Mouse (Mus musculus) spleen, adult 18-20 months (tissue): Measurements from ENCODE around the gene Desi2.
A peak's percentile ranks its signal among the peaks of the same experiment; 100 is the strongest.
"Not testable (repeated sequence)": the region's sequence is repeated elsewhere in the genome, so short reads cannot be mapped to it uniquely, and the experiment has no call there.

ENCODE experiments used
- DNase-seq, 2 experiments: peaks; one replicate each; pipeline ENCODE4 v3.0.0; 2022; ENCODE audit warnings: mixed read lengths in 2 of 2

Desi2 gene

DNA sequence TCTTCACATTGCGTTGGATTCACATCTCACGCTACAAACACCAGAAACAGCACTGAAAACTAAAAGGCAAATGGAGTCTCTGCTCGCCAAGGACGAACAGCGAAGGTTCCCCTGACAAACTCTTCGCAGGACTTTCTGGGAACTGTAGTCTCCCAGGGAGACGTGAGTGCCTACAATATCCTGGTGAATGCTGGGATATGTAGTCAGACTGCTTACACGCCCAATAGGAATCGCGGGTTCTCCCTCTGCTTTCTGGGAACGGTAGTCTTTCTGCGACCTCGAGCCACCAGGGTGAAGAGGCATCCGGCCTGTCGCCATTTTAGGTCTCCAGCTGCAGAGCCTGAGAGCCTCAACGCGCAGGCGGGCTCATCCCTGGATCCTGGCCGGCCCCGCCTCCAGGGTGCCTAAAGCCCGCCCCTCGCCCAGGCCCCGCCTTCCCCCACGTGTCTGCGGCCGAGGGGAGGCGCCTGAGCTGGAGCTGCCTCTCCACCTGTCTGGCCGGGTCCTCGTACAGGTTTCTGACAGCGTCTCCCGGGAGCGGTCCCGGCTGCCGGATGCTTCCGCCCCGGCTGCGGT, at the start of gene Desi2:
Gene Desi2, plus strand, starts transcription at position 202 of the 576 bp plus-strand sequence.
- peak; percentile 90 to 95 for DNase-seq

DNA sequence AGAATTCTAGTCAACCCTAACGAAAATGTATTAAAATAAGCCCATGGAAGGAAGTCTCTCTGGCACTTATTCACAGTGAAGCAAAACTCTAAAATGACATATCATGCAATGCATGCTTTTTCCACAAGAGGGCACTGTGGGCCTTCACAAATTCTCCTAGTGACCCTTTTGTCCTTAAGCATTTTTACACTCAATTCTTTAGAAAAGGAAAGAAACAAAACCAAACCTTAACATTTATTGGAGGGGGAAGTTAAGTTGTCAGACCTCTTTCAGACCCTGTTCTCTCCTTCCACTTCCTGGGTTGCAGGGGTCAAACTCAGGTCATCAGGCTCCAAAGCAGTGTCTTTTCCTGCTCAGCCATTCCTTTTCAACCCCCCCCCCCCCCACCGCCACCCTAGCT, 40.7 kb upstream of the Desi2 start:
- not testable (repeated sequence) for DNase-seq

DNA sequence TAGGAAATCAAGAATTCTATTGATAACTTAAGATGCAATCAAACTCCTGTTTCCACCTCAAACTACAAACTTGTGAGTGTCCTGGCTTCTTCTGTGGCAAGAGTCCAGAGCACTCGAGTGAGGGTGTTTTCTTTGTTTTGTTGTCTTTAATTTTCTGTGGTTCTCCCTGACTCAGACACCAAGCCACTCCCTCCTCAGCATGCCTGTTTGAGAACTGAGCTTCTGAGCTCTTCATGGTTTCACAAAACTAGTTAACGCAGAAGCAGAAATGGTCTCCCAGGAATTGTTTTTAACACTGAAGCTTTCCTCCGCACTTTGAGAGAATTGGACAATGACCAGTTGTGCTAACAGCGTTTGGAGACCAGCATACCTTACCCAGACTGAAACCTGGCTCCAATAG, 40.3 kb upstream of the Desi2 start:
- DNase-seq, result not testable (repeated sequence)

DNA sequence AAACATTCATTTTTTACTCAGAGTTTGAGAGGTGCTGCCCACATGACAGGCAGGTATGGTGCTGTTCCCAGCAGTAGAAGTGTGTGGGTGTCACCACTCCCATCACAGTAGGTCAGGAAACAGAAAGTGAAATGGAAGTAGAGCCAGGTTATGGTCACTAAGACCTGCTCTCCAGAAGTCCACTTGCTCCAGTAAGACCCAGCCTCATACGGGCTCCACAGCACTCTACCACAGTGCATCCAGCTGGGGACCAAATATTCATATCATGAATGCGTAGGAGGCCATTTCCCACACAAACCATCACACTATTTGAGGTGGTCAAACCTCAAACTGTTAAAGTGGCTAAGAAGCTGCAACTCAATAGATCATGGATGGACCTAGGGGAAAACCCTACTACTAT, 5.0 kb upstream of the Desi2 start:
- DNase-seq, result no peak

DNA sequence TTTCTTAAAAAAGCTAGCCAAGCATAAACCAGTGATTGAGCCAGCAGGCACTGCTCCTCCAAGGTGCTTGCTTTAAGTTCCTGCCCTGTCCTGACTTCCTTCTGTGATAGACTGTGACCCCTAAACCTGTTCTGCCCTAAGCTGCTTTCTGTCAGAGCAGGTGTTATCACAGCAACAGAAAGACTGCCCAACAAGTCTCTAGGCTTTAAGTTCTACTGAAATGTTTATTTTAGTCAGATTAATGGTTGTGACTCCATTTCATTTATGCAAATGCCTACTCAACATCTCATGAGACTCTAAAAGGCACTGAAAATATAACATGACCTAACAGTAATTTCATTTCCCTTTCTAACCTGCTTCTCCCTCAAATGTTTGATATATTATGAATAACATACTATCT, 1.6 kb upstream of the Desi2 start:
- no peak for DNase-seq

DNA sequence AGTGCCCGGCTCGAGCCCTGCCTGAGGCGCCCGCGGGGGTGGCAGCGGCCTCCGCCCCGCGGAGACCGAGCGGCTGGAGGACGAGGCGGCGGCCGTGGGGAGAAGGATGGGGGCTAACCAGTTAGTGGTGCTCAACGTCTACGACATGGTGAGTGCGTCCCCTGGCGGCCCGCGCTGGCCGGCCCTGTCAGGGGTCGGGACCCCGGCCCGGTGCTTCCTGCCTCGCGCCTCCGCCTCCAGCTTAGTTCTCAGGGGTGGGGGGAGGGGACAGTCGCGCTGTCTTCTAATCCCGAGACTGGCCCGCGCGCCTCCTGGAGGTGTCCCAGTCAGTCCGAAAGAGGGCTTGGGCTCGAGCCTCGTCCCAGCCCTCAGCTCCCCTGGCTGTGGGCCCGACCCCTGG, 593 bp downstream of the Desi2 start:
- DNase-seq, result not testable (repeated sequence)

DNA sequence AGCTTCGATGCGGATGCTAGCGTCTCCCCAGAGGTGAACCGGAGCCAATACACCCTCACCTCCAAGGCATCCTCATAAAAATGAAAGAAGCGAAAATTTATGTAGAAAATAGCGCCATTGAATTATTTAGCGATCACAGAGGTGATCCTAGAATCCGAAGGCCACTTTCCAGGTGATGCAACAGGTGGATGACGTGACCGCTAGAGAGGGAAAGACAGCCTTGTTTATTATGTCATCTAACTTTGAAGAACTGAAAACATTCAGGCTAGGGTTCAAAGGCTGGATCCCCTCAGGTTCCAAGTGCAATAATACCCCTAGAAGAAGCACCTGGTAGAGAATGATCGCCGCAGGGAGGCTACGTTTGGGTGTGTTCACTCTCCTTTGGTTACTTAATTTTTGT, 1.2 kb downstream of the Desi2 start:
- DNase-seq, result no peak

DNA sequence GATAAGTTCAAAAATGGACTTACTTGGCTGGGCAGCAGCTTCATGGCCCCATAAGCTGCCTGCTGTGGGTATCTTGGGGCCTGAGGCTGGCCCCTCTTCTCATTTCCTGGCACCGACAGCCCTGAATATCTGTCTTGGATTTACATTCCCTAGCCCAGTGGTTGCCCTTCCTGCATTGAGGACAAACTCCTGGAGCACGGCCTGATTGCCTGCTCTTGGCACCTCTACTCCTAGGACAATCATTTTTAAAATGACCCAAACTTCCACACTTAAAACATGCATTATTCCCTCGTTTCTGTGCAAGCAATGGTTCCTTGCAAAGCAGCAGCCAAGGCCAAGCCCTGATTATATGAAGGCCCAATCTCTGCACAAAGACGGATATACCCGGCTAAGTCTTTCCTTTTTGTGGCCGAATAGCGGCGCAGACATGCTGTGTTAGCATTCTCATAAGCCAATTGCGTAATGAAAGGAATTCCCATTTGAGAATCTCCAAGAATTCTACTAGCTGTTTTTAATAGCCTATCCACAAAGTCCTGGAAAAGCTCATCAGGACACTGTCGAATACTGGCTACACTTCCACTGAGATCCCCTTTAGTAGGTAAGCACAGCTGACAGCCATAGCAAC, 18.6 kb downstream of the Desi2 start:
- no peak for DNase-seq

DNA sequence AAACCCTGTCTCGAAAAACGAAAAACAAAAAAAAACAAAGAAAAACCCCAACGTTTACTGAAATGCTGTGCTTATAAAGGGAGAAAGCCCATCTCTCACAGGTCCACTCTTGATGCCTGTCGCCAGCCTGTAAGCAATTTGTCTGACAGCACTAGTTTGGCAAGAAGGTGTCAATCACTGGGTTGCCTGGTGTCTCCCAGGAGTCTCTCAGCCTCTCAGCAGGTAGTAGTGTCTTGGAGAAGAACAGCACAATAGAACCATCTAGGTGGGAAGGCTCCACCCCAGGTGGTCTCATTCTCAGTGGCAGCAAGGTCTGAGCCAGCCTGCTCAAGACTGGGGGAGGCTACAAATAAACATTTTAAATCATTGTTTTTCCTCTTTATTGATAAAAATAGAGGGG, 20.6 kb downstream of the Desi2 start:
- not testable (repeated sequence) for DNase-seq

DNA sequence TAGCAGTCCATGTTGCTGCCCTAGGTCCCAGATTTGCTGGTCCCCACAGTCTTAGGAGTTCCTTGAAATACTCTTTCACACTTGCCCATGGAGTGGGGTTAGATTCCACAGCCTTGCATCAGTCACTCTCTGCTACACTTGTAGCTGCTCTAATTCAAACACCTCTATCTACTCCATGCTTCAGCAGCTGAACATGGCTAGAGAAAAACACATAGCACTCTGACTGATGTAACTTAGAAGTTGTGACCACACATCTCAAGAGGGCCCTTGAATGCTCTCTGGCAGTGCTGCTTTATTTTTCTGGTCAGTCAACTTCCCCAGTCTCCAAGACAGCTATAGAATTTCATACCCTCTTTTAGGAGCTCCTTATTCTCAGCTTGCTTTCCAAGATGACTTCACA, 22.7 kb downstream of the Desi2 start:
- no peak for DNase-seq

DNA sequence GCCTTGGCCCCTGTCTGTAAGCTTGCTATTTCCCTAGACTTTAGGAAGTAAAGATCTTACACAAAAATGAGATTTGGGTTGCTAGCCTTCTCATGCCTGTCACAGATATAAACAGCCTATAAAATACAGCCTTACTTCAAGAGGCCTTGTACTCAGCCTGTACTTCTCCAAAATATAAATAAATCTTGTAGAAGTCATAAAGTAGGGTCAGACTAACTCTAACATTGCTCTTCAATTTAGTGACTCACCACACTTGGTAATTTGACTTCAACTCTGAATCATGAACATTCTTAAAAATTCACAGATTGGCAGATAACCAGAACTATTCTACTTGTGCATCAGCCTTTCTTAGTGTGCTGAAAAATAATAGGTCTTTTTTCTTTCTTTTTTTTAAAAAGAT, 29.9 kb downstream of the Desi2 start:
- DNase-seq, result no peak

DNA sequence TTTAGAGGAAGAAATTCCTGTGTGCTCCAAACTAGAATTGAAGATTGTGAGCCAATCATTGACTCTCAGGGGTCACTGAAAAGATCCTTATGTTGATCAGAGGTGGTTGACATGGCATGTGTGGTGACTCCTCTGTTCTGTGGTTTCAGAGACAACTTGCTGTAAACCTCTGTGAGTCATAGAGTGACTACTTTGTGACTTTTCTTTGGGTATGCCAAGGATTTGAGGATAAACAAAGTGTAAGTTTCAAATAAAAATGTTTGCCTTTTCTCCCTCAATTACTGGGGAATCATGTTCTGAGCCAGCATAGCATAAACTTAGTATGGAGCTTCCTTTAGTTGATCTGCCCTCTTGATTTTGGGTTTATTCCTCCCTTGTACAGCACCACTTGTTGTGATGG, 31.1 kb downstream of the Desi2 start:
- no peak for DNase-seq

DNA sequence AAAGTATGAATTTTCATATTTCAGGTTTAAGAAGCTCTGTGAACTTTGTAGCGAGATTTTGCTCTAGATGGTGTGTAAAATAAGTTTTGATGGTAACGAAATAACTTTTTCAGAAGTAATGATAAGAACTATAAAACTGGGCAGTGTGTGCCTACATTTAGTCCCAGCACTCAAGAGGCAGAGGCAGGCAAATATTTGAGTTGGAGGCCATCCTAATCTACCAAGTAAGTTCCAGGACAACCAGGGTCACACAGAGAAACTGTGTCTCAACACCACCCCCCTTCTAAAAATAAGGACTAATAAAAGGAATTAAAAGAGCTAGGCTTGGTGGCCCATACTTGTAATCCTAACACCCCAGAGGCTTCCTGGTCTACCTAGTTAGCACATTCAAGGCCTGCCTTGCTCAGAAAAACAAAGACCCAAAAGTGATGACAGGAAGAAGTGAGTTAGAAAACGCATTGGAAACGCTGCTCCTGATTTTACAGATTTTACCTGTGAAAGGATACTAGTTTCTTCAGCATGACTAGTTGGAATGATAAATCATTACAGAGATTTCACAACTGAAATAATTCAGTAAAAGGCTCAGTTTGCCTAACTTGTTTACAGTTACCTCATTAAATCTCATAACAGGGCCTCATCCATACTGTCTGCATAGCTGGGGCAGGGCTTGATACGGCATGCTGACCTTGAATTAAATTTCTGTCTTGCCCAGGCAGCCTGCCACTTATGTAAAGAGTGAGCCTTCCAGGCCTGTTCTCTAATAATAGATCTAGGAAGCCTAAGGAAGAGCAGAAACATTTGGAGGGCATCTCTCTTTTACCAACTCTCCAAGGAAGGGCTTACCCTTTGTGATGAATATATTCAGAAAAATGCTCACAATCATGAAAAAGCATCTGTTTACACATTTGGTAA, 32.2 kb downstream of the Desi2 start:
- DNase-seq, result no peak

DNA sequence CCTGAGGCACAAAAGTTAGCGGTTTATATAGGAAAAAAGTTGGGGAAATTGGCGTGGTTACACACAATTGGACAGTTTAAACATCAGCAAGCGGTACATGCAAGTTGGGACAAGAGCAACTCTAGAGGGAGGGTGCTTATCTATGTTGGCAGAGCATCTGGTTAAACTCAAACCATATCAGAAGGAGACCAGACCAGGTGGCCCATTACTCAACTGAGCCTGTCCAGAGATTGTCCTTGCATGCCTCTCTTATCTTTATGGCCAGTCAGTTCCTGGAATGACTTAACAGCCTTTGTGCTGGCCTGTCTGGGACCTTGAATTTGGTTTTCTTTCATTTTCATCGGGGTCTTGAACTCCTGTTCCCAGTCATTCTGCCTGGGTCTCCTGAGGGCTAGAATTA, 41.7 kb downstream of the Desi2 start:
- not testable (repeated sequence) for DNase-seq

DNA sequence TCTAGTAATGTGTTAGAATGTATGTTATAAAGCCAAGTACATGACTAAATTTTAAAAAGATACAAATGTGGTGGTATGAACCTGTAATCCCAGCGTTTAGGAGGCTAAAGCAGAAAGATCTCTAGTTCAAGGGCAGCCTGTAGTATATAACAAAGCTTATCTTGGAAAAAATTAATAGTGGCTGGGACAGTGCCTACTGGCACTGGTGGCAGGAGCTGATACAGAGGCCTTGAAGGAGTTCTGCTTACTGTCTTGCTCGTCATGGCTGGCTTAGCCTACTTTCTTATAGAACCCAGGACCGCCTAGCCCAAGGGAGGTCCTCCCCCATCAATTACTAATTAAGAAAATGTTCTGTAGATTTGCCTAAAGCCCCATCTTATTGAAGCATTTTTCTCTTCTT, 46.9 kb downstream of the Desi2 start:
- no peak for DNase-seq

DNA sequence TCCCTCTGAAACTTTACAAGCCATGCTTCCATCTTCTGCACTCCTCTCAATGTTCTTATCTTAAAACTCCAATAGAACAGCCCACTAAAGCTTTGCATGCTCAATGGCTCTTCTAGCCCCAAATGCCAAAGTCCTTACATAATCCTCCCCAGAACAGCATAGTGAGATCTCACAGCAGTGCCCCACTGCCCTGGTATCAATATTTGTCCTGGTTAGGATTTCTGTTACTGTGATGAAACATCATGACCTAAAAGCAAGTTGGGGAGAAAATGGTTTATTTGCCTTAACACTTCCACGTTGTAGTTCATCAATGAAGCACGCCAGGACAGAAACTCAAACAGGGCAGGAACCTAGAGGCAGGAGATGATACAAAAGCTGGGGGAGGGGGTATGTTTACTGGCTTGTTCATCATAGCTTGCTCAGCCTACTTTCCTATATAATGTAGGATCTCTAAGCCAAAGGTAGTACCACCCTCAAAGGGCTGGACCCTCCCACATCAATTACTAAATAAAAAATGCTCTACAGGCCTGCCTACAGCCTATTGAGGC, 48.8 kb downstream of the Desi2 start:
- no peak for DNase-seq

DNA sequence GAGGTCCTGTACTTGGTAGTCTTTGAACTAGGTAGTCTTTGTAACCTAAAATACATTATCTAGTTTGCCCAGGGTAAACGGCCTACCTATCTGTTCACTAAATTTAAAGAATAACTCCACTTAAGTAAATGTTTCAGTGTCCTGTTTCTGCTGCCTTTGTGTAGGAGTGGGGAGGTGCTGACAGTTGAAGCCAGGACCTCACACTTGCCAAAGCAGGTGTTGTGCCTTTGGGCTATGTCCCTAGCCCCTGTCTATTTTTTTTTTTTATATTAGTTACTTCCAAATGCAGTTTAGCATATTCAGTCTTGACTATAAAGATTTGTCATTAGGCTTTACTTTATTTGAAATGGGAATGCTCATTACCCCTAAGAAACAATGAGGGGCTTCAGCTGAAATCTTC, 51.5 kb downstream of the Desi2 start:
- DNase-seq, result no peak

DNA sequence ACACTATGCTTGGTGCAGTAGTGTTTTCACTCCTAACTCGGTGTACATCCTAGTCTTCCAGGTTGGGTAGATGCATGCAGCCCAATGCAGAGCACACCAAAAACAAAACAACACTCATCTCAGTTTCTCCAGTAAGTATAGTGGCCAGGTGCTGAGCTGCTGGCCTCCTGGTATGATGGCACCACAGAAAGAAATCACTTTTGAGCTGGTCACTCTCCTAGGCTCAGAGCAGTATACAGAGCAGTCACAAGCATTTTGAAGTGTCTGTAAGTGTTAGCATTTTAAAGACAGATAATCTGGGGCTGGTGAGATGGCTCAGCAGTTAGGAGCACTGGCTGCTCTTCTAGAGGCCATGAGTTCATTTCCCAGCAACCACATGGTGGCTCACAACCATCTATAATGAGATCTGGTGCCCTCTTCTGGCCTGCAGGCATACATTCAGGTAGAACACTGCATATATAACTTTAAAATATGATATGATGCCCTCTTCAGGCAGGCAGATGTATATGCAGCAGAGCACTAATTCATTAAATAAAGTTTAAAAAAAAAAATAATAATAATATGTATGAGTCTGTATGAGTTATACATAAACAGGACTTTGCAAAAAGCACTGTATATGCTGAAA, 54.8 kb downstream of the Desi2 start:
- DNase-seq, result no peak

DNA sequence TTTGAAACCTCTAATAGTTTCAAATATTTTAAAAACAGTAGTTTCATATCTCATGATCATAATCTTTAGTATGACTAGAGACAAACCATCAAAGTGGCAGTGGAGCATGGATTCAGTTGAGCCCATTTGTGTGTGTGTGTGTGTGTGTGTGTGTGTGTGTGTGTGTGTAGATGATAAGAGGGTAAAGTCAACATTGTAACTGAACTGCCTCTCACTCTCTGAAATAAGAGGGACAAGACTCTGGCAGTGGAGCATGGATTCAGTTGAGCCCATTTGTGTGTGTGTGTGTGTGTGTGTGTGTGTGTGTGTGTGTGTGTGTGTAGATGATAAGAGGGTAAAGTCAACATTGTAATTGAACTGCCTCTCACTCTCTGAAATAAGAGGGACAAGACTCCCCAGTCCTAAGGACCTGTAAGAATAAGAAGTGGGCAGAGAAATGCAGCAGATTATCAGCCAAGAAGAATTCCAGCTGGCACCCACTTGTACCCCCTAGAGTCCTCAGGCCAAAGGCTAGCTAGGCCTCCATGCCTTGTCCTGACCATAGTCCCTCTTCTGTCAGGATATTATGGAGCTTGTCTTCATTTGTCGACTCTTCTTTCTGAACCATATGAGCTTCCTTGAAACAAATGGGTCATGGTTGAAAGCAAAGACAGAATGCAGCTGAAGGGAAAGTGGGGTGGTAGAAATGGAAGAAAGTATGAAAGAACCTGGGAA, 61.0 kb downstream of the Desi2 start:
- DNase-seq, result no peak

DNA sequence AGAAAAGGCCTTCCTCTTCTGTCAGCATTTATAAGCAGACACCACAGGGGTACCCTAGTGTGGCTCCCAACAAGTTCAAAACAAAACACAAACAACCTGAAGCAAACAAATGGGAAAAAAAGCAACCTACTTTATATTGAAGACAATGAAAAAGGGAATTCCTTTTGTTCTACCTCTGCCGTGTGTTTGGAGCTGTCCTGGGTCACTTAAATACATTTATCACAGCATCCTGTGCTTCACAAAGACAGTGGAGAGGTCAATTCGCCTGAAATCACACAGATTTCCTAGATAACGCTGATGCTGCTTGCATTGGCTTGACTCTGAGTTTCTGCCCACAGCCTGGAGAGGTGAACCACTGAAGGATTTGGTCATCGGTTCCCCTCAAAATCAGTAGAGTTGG, 67.4 kb downstream of the Desi2 start:
- no peak for DNase-seq

DNA sequence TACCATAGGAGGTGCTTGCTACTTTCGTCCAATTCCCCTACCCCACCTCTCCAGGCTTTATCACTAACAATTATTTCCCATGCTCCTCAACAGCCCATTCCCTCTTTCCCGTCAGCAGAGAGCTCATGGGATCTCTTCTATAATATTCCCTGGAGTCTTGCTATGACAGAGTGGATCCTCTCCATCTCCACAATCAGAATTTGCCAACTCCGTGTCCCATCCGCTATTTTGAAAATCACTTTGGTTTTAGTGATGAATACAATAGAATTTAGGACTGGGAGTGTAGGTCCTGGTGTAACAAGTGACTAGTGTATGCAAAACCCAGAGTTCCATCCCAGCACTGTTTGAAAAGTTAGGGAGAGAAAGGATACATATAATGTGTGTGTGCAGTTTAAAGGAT, 69.1 kb downstream of the Desi2 start:
- no peak for DNase-seq

DNA sequence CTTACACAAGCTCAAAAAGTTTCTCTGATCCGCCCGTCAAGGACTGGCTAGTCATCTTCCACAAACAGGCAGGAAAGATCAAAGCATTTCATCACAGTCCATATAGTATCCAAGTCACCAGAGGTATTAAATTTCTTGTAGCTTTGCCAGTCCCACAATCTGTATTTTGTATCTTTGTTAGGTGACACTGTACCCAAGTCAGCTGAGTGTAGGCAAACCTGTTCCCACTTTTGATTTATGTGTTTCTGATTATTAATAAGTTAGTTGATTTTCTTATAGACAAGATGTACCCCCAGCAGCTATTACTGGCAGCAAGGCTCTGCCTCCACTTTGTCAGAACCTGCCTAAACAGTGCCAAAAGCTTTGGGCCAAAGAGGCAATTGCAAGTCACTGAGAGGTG, 71.6 kb downstream of the Desi2 start:
- no peak for DNase-seq

DNA sequence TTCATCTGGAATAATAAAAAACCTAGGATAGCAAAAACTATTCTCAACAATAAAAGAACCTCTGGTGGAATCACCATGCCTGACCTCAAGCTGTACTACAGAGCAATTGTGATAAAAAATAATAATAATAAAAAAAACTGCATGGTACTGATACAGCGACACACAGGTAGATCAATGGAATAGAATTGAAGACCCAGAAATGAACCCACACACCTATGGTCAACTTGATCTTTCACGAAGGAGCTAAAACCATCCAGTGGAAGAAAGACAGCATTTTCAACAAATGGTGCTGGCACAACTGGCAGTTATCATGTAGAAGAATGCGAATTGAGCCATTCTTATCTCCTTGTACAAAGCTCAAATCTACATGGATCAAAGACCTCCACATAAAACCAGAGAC, 78.2 kb downstream of the Desi2 start:
- DNase-seq, result not testable (repeated sequence)
